Mouse (Mus musculus) cerebellum, adult 9-11 months (tissue): Measurements from ENCODE around the gene Tmem53.

Experiments
- DNase-seq: peaks from one replicate; pipeline ENCODE4 v3.0.0; 2022

Gene Tmem53

DNA sequence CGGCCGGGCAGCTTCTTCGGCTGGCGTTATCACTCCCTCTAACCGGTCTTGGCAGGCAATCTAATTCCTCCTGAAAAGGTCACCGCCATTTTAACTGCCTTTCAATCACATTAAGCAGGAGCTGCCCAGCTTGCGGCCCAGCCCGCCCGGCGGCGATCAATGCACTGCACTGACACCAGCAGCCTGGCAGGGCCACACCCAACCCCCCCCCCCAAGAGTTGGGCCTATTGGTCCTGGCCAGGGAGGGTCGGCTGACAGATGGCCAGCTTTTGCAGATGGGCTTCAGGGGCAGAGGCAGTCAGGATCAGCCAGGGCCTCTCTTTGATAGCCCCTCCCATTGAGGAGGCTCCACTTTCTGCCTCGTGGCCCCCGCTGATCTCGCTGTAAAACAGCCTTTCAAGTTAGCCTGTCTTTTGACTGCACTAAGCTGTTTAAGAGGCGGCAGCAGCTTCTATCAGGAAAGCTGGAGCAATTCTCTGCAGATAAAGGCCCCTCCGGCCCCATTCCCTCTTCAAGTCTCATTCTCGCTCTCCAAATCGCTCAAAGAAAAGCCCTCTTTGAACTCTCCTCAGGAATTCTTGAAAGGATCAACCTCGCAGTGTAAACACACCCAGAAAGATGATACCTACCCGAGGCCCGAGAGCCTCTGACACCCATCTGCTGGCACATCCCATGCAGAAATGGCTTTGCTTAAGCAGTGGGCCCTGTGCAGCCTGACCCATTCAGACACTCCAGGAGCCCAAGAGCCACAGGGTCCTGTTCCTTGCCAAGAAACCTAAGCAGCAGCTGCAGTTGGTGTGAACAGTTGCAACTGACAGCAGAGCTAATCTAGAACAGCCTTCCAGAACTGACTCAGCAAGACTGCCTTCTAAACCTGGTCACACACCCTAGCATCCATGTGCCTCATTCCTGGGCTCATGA, 31.8 kb downstream of the Tmem53 start:
- no peak for DNase-seq

DNA sequence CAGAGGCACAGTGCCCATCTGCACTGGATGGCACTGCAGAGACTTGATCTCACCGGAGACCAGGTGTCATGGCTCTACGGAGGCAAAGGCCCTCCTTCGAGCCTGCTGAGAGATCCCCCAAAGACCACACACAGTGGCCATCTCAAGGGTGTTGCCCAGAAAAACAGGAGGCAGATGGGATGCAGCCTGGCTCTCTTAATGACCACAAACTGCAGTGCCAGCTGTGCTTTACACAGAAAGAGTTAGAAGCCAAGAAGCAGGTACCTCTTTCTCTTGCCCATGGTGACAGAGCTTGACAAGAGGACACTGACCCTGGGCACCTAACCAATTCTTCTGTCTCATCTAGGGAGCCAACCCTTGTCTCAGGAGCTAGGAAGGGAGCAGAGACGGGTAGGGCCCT, 32.6 kb downstream of the Tmem53 start:
- no peak for DNase-seq

DNA sequence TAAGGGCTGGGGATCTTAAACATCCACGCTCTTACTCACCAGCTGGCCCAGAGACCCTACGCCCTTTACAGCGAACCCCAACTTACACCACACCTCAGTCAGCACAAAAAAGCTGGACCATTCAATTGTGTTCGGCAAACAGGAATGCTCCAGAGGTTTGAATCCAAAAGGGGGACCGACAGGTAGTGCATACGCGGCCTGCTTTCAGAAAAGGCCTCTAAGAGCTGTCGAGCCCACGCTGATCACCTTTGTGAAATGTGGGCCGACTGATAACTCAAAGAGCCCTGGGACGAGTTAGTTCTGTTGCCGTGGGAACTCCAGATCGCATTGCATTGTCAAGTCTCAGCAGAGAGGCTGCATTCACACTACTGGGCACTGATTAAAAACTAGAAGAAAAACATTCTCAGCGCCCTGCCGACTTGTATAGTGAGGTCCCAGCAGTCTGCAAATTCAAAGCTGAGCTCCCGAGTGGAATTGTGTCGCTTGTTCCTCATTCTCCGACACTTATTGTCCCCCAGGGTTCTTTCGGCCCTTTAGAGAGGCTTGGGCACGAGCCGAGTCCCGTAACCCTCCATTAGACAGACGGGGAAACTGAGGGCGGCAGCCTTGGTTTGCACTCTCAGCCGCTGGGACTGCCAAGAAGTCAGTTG, 36.7 kb downstream of the Tmem53 start:
- no peak for DNase-seq

DNA sequence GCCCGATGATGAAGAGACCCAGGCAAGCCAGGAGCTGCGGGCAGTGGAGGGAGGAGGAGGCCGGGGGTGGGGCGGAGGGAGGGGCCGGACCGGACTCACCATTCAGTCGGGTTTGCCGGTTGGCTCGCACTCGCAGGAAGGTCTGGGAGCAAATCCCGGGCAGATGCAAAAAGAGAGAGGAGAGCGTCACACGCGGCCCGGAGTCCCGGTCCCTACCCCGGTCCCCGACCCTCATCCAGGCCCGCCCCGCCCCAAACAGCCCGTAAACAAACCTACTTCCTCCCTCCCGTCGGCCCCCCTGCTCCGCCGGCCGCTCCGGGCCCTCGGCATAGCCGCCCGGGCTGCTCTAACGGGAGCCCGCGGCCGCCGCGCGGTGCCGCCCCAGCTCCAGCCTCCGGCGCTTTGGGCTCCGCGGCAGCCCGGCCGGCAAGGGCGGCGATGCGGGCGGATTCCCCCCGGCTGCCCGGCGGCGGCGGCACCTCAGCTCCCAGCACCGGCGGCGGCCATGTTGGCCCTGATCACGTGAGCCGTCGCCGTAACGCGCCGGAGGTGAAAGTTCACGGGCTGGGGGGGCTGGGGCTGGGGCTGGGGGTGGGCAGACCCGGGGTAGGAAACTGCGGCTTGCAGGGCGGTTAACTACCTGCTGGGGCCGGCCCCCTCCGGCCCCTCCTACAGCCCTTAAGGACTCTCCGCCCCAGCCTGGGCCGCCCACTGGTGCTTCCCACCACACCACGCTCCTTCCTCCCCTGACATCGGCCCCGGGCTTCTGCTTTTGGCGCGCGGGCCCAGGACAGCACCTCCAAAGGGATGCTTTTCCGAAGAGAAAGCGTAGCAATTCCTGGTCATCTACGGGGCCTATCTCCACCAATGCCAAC, 37.4 kb downstream of the Tmem53 start:
- peak; percentile 76 for DNase-seq

DNA sequence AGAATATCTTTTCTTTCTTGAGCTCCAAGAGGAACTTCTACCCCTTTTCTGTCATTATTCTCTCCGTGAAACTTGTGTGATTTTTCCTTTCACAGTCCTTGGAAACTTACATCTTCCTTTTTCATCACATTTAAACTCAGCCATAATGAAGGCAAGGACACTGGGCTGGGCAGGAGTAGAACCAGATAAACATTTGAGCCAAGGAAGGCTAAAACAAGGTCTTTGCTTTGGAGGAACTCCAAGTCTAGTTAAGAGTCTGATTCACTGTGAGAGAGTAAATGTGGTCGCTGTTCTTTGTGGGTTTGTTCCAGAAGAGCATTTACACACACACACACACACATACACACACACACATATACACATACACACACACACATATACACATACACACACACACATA, 39.9 kb downstream of the Tmem53 start:
- DNase-seq, result no peak

DNA sequence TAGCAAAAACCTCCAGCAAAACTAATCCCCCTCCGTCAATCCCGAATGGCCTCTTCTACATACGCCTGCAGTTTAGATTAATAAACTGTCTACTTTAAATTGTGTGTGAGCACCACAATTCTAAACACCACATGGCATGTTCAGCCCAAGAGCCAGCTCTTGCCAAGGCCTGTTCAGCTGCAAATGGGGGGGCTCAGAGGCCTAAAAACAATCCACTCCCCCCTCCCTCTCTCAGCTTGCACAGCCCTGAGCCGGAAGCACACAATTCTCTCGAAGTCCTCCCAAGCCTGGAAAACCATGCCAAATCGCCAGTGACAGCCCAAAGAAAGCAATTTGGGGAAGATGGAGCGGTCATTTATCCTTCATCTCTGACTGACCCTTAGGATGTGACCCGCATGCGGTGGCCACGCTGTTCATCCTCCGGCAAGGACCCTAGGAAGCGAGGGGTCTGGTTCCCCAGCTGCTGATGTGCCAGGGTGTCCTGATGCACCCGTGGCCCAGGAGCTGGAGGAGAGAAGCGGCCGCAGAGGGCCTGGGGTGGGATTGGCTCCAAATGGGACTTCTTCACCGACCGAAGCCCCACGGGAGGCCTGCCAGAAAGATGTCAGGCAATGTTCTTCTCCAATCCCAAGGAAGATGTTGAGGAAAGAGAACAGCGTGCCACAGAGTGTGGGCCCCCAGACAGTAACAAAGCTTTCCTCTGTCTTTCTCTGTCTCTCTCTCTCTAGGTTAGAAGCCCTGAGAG, 45.3 kb downstream of the Tmem53 start:
- DNase-seq, result no peak

DNA sequence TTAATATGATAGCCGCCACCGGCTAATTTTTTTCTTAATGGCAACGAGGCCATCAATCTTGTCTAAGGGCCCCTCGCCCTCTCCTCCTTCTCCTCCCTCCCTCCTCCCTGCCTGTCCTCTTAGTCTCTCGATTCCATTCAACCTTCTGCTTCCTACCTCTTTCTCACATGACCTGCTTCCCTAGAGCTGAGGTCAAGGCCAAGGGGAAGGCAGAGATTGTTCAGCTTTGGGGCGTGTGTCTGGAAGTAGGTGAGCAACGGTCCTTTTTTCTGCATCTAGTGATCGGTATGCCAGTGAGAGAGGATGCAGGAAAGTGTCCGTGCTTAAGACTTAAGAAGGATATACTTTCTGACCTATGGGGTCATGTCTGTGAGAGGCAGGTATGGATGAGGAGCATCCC, 46.1 kb downstream of the Tmem53 start:
- no peak for DNase-seq

DNA sequence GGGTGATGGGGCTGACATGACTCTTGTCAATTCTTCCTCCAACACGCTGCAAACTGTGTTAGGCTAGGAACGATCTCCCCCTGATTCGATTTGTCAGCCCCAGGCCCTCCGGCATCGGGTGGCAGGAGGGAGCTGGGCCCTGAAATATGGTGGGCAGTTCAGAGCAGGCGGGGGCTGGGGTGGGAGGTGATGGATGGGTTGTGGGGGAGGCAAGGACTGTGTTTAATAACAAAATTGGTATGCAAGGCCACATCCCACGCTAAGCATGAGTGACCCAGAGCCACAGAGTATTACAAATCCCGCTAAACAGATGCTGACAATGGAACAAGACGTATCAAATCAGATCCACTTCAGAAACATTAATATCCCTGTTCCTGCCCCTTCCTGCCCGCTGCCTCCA, 48.2 kb downstream of the Tmem53 start:
- DNase-seq, result no peak

DNA sequence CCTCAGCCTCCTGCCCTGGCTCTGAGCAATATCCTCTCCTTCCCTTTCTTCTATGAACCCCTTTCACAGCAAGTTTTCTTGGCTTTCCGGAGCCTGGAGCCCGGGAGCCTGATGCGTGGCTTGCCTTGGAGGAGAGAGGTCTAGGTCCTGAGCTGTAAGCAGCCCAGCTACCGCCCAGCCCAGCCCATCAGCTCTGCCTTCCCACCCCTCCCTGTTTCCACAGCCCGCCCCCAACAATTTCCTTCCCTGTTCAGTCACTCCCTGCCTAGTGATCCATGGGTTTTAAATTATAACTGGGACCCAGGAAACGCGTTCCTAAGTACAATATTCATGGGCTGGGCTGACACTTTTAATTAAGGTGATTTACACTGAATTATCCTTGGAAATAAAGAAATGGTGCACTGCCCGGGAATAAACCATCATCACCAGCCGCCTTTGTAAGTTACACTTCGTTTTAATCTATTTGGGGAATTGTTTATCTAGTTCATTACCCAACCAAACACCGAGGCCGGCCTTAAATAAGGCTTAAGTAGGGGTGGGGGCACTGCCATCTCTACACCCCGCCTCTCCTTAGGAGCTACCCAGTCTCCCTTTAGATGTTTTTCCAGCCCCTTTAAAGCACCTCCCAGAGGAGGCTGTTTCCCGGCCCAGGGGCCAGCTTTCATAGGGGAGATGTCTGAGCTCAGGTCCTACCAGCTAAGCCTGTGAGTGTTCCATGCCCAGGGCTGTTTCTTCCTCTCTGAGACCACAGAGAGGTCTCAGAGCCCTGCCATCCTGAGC, 50.5 kb downstream of the Tmem53 start:
- no peak for DNase-seq

DNA sequence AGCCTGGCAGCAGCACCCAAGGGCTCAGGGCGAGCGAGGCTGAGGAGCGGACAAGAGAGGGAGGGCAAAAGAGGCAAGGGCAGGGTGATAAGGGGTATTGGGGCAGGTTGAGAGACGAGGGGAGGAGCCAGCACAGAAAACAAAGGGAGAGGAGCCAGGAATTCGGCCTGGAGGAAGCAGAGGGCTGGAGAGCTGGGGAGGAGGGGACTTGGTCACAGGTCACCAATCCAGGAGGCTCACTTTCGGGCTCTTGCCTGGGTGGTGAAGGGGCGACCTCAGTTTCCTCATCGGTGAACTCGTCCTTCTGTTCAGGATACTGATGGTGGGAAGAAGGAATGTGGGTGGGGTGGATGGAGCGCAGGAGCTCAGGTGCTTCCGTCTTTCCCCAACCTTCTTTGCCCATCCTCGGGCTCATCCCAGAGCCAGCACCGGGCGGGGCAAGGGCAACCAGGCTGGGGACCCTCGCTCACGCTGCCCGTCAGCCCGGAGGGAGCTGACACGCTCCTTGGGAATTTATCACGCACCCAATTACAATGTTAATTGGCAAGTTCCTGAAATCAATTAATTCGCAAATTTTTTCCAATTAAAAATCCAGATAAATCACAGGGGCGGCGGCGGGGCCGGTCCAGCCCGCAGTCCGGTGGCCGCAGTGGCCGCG, 52.0 kb downstream of the Tmem53 start:
- no peak for DNase-seq

DNA sequence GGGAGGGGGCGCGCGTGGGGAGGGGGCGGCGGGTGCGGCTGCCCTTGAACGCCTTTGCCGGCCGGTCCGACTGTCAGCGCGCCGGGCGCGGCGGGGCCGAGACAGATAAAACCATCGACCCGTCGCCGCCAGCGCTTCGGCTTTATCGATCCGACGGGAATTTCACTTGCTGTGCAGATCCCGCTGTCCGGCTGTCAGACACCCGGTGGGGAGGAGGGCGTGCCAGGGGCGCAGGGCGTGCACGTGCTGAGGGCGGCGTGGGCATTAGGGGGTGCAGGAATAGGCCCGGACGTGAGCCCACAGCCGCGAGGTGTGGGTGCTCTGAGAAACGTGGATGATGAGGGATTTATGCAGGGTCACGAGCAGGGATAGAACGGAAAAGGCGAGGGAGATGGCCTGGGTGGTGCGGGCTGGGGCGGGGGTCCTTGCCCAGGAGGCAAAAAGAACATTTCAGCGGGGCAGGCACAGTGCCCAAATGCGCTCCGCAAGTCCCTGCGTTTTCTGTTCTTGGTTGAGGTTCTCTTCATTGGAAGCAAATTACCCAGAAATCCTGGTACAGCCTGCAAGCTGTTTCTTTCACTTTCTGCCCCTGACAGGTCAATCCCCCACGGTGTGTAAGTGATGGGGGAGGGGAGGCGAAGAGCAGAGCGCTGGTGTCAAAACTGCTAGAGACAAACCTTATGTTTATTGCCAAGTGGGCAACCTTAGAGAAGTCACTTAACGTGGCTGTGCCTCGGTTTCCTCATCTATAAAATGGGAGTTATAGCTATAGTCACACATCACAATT, 52.7 kb downstream of the Tmem53 start:
- DNase-seq, result no peak

DNA sequence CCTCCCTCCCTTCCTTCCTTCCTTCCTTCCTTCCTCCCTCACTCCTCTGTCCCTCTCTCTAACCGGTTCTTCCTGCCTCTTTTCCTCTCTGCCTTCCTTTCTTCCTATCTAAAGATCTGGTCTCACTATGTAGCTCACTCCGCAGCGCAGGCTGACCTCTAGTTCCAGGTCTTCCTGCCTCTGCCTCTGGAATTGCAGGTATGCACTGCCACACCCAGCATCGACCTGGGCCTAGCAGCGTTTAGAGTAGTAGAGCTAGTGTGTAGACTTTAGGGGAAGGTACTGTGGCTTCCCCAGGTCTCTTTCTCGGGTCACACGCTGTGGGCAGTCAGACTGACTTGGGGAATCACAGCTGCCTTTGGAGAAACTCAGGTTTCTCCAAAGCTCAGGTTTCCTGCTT, 53.7 kb downstream of the Tmem53 start:
- no peak for DNase-seq

DNA sequence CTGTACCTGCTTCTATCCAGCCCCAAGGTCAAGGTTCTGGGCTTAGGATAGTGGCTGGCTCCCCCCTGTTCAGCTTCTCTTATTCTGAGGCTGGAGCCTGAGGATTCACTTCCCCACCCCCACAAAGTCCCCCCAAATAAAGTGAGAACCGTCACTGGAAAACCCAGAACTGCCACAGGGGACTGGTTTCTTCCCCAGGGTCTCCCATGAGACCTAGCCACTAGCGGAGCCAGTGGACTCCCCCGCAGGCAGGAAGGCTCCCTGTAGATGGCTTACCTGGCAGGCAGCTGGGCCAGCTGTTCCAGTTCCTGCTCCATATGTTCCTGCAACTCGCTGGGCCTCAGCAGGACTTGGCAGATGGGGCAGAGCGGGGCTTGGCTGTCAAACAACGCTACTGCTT, 55.5 kb downstream of the Tmem53 start:
- no peak for DNase-seq

DNA sequence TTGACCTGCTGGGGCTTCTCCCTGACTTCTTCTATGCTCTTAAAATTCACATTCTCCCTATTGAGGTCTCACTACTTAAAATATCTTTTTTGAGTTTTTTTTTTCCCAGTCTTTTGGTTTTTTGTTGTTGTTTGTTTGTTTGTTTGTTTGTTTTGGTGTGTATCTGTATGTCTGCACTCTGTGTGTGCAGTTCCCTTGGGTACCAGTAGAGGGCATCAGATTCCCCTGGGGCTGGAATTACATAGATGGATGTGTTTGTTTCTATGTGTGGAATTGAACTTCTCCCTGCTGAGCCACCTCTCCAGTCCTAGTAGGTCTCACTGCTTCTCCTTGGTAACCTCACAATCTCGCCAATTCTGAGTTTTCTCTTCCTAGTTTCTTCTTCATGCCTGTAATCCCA, 57.7 kb downstream of the Tmem53 start:
- no peak for DNase-seq

DNA sequence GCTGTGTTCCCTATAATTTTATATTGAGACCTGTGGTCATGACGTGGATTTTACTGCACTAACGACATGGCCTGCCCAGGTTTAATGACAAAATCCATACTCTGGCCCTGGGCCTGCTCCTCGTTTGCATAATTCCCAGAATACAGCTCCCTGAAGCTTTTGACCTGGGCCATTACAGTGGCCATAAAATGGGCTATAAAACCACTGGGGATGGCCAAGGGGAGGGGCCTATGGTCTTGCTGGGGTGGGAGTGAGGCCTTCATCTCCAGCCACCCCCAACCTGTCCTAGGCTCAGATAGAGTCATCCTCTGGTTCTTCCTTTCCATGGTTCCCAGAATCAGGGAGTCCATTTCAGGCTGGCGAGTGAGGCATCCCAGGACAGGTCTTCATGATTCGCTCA, 60.1 kb downstream of the Tmem53 start:
- no peak for DNase-seq

DNA sequence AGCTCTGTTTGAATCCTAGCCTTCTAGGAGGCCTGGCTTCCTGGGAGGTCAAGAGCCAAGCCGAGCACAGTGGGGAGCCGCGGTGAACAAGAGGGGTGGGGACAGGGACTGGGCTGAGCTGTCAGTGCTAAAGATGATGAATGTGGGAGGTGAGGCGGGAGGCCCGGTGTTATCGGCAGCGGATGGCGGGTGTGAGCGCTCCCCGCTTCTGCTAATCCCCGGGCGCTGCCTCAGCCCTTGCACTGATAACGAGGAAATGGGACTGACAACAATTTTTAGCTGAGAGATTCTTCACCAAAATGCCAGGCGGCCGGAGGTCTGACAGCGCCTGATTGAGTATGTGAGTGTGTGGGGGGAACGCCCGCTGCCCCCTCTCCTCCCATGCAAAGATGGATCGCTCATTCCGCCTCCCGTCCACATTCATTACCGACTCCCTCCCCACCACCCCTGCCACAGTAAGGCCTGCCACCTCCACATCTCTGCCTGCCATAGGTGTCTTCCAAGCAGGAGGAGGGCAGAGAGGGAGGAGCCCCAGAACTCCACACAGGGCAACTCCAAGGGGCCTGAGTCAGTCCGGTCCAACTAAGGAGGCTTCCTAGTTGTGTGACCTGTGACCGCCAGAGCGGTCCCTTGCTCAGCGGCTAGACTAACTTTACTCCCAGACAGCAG, 60.8 kb downstream of the Tmem53 start:
- no peak for DNase-seq

DNA sequence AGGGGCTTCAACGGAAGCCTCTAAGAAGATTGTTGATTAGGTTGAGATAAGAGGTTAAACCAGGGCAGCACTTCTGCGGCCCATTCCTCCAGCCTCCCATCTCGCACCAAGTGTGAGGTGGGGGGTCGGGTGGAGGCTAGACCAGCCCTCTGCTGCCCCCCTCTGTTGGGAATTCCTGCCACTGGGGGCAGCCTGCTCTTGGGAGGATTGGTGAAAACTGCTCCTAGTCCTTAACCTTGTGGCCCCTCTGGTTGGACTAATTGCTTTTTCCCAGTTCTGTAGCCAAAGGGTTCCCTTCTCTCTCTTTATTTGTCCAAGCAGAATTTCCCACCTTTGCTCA, 61.3 kb downstream of the Tmem53 start:
- no peak for DNase-seq

DNA sequence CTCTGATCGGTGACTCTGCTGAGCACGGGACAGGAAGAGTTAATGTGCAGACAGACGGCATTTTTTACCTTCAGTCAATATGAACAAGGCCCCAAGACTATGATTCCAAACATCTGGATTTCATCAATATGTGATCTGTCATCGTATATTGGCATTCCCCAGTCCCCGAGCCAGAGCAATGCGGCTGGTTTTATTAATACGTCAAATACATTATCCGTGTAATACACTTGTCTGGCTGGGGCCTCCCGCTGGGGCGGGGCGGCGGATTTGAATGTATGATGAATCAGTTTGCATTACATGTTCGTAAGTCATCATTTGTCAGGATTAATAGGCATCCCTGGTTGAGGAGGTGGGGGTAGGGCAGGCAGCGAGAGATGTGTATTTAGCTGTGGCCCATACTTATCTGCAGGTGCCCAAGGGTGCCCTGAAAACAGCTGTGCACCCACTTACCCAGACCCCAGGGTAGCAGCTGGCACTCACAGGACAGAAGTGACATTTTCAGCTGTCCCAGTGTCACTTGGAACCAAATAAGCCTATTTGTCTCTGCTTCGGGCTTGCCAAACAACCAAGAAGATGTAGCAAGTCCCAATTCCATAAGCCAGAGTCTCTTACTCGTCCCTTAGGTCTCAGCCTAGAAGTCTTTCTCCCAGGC, 63.2 kb downstream of the Tmem53 start:
- DNase-seq, result no peak

DNA sequence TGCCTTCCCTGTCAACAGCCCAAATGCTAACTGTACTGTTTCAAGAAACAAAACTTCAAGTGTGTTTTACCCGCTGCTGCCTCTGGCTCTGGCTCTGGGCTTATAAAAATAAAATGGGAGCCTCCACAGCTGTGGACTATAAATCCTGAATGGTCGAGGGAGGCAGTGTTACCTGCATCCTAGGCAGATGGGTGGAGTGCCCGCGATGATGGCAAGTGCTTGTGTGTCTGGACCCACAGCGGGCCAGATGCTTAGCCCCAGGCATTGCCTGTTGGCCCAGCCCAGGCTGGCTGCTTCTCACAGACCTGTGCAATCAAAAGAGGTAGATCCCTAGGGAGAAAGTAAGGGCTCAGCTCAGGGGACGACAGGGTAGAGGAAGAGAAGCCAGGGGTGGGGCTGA, 65.0 kb downstream of the Tmem53 start:
- no peak for DNase-seq
